15 mouse cellular contexts compared by ENCODE assay signal in genomic region chr15:62083347-62083746, GRCm38 (mm10).
"Had no signal": no experiment of that assay in that cellular context is flagged by ENCODE, and none has a peak within 500 bp of the region (broad histone marks: within the 10 kb centered on the region; RNA-seq: fewer than 3 reads in every experiment).

No protein-coding gene starts in this region.

- H3K4me2 ChIP-seq: neural tube, embryonic 13.5 days; neural tube, embryonic 15.5 days; stomach, embryonic 15.5 days had no signal

- H3K27ac ChIP-seq: neural tube, embryonic 13.5 days; neural tube, embryonic 15.5 days; stomach, embryonic 15.5 days had no signal

- H3K9me3 ChIP-seq: neural tube, embryonic 13.5 days; neural tube, embryonic 15.5 days; stomach, embryonic 15.5 days had no signal

- H3K4me3 ChIP-seq: neural tube, embryonic 13.5 days; neural tube, embryonic 15.5 days; stomach, embryonic 15.5 days had no signal

- H3K27me3 ChIP-seq: neural tube, embryonic 13.5 days; neural tube, embryonic 15.5 days; stomach, embryonic 15.5 days had no signal

- DNase-seq: retina, postnatal 1 day; right cerebral cortex, adult 18-20 months; right cerebral cortex, postnatal 14 days; right cerebral cortex, postnatal 25 days; right cerebral cortex, postnatal 4 days; spleen, adult 18-20 months; thymus, adult 18-20 months; thymus, adult 2 months; thymus, postnatal 14 days; thymus, postnatal 25 days; thymus, postnatal 36 days; thymus, postnatal 4 days had no signal

- H3K9ac ChIP-seq: neural tube, embryonic 13.5 days; neural tube, embryonic 15.5 days; stomach, embryonic 15.5 days had no signal

- H3K36me3 ChIP-seq: neural tube, embryonic 13.5 days; neural tube, embryonic 15.5 days; stomach, embryonic 15.5 days had no signal
